Mouse (Mus musculus) bone marrow macrophage, adult 2 months (primary cell): Measurements from ENCODE around the gene Fbxo46.

ENCODE experiments used
- CTCF ChIP-seq: IDR thresholded peaks from 2 replicates; pipeline ENCODE4 v1.5.1; 2012; ENCODE audit warnings: low read depth, mild to moderate bottlenecking, low read length, moderate library complexity
- POLR2A ChIP-seq: IDR thresholded peaks from 2 replicates; pipeline ENCODE4 v1.6.1; 2012; ENCODE audit warnings: mild to moderate bottlenecking, low read depth, low read length, borderline replicate concordance

GRCm38 (mm10) chr7:19121686-19122085 is 2.0 kb downstream of the Fbxo46 start:
- TF ChIP-seq CTCF (no peak), POLR2A (no peak)
